Comparison of ENCODE assay signal across 14 mouse cellular contexts in the genomic region with DNA sequence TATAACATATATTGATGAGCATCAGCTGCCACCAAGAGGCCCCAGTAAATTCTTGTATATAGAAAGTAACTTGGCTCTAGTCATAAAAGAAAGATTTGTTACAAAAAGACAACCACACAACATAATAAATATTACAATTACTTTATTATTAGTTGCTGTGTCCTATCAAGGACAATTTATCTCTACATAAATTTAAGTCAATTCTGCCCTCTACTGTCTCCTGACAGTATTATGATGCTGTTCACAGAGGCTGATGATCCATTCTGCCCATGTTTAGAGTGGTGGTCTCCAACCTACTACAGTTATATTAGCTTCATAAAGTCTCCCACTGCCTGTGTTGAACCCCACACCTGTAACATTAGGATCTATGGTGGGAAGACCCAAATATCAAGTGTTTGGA. TPM values are rescaled to one million over a fixed set of nuclear protein-coding genes. Genes with fewer than 3 reads are reported as not detected.
DNase-seq lines count a peak whose midpoint lies in the region; ATAC-seq and TF ChIP-seq lines count a peak whose summit lies in the region.
"Had no signal": no experiment of that assay in that cellular context is flagged by ENCODE, and none has a peak within 500 bp of the region (broad histone marks: within the 10 kb centered on the region; RNA-seq: fewer than 3 reads in every experiment).

No protein-coding gene starts in this region.

- peak; percentile 65 for DNase-seq in forebrain, embryonic 14.5 days (ENCODE audit: low spot score)
- peak; percentile 44 for DNase-seq in limb, embryonic 14.5 days (ENCODE audit: low spot score)
- DNase-seq in limb, embryonic 10.5 days (ENCODE audit: low spot score), result no peak
- no peak for DNase-seq in CH12.LX (ENCODE audit: extremely low read depth)
- DNase-seq in right cerebral cortex, adult 2 months (ENCODE audit: low spot score in 2 of 2), result no peak
- DNase-seq: adrenal gland, postnatal 25 days; cerebellum, adult 11 months; gastrocnemius, postnatal 14 days; right cerebral cortex, postnatal 4 days; thymus, postnatal 25 days had no signal

- H3K9ac ChIP-seq in forebrain, embryonic 14.5 days (ENCODE audit: low read length), result no peak overlapping the region
- no peak overlapping the region for H3K9ac ChIP-seq in forebrain, embryonic 13.5 days
- H3K9ac ChIP-seq in limb, embryonic 14.5 days (ENCODE audit: low read depth, low read length, severe bottlenecking), result no peak overlapping the region
- no peak overlapping the region for H3K9ac ChIP-seq in CH12.LX (ENCODE audit: insufficient read depth, low read depth)
- H3K9ac ChIP-seq: heart, embryonic 12.5 days; hindbrain, embryonic 15.5 days had no signal

- TF ChIP-seq CTCF in CH12.LX (conservative IDR thresholded peaks at IDR 0.05 in 1 of 2, IDR thresholded peaks at IDR 0.05 in 1 of 2; ENCODE audit: low read depth in 2 of 2, low read length in 2 of 2), result peak in 1 of 2 experiments; percentile 64; a peak in 2 of 4 replicates

- H3K9me3 ChIP-seq in forebrain, embryonic 14.5 days (replicated peaks; ENCODE audit: control insufficient read depth, low read length), result no peaks in the 10 kb centered on the region
- no peaks in the 10 kb centered on the region for H3K9me3 ChIP-seq in forebrain, embryonic 13.5 days (replicated peaks)
- H3K9me3 ChIP-seq in limb, embryonic 14.5 days (ENCODE audit: control insufficient read depth, low read length), result no peaks in the 10 kb centered on the region; the same call in 1 of the 2 replicates
- H3K9me3 ChIP-seq in limb, embryonic 10.5 days (replicated peaks), result no peaks in the 10 kb centered on the region
- H3K9me3 ChIP-seq in CH12.LX (replicated peaks; ENCODE audit: low read length), result no peaks in the 10 kb centered on the region
- H3K9me3 ChIP-seq: heart, embryonic 12.5 days; hindbrain, embryonic 15.5 days had no signal

- H3K4me2 ChIP-seq in forebrain, embryonic 14.5 days (ENCODE audit: low read length), result no peak overlapping the region
- no peak overlapping the region for H3K4me2 ChIP-seq in forebrain, embryonic 13.5 days
- H3K4me2 ChIP-seq in limb, embryonic 14.5 days (replicated peaks; ENCODE audit: low read depth, low read length, severe bottlenecking), result no peak overlapping the region
- no peak overlapping the region for H3K4me2 ChIP-seq in CH12.LX (ENCODE audit: insufficient read depth, low read depth, poor library complexity, severe bottlenecking)
- H3K4me2 ChIP-seq: heart, embryonic 12.5 days; hindbrain, embryonic 15.5 days had no signal

- no peak overlapping the region for H3K4me3 ChIP-seq in forebrain, embryonic 14.5 days (ENCODE audit: low read depth, low read length)
- H3K4me3 ChIP-seq in forebrain, embryonic 13.5 days, result no peak overlapping the region
- H3K4me3 ChIP-seq in limb, embryonic 14.5 days (replicated peaks; ENCODE audit: low read length), result no peak overlapping the region
- no peak overlapping the region for H3K4me3 ChIP-seq in limb, embryonic 10.5 days
- H3K4me3 ChIP-seq in CH12.LX (replicated peaks in 1 of 3; ENCODE audit: low read depth in 2 of 3, low read length in 2 of 3, poor library complexity in 1 of 3), result no peak overlapping the region
- H3K4me3 ChIP-seq: heart, embryonic 12.5 days; hindbrain, embryonic 15.5 days had no signal

- H3K27ac ChIP-seq in forebrain, embryonic 14.5 days (ENCODE audit: low read depth, low read length), result no peak overlapping the region
- no peak overlapping the region for H3K27ac ChIP-seq in forebrain, embryonic 13.5 days
- no peak overlapping the region for H3K27ac ChIP-seq in limb, embryonic 14.5 days (replicated peaks; ENCODE audit: low read depth, low read length)
- no peak overlapping the region for H3K27ac ChIP-seq in limb, embryonic 10.5 days
- H3K27ac ChIP-seq in CH12.LX (ENCODE audit: insufficient read depth, low read depth), result no peak overlapping the region
- H3K27ac ChIP-seq: hindbrain, embryonic 15.5 days had no signal

- no peak for ATAC-seq in forebrain, embryonic 14.5 days
- no peak for ATAC-seq in forebrain, embryonic 13.5 days
- ATAC-seq in limb, embryonic 14.5 days (ENCODE audit: low FRiP score, low read depth), result no peak
- ATAC-seq in erythroid progenitor cell, adult 5-6 weeks (replicated peaks; ENCODE audit: low FRiP score, poor library complexity, severe bottlenecking), result peak; percentile 79

- in situ Hi-C loops in CH12.LX (cut with MboI; ENCODE audit: low pct_ligation_motif_present, low pct_unique_long_range_greater_than_20kb, low sequenced_read_pairs), result loop anchor here (5.0 to 25.0 kb wide), 2 partner anchors 73 to 233 kb away; no protein-coding TSS in a partner anchor

- TF ChIP-seq RAD21 in CH12.LX (IDR thresholded peaks at IDR 0.05; ENCODE audit: low read depth, low read length), result peak; percentile 72

- no peaks in the 10 kb centered on the region for H3K79me2 ChIP-seq in CH12.LX (replicated peaks; ENCODE audit: control insufficient read depth, extremely low read depth, insufficient read depth, poor library complexity, severe bottlenecking)

- no peaks in the 10 kb centered on the region for H3K36me3 ChIP-seq in forebrain, embryonic 14.5 days (ENCODE audit: control insufficient read depth, insufficient read depth, low read length)
- no peaks in the 10 kb centered on the region for H3K36me3 ChIP-seq in forebrain, embryonic 13.5 days (ENCODE audit: poor library complexity, severe bottlenecking)
- no peaks in the 10 kb centered on the region for H3K36me3 ChIP-seq in limb, embryonic 14.5 days (ENCODE audit: control insufficient read depth, insufficient read depth, low read length)
- no peaks in the 10 kb centered on the region for H3K36me3 ChIP-seq in limb, embryonic 10.5 days
- no peaks in the 10 kb centered on the region for H3K36me3 ChIP-seq in CH12.LX (replicated peaks in 1 of 2; ENCODE audit: control insufficient read depth in 1 of 2, insufficient read depth in 1 of 2, low read length in 1 of 2)
- H3K36me3 ChIP-seq: heart, embryonic 12.5 days; hindbrain, embryonic 15.5 days had no signal

- no peaks in the 10 kb centered on the region for H3K27me3 ChIP-seq in forebrain, embryonic 14.5 days (replicated peaks; ENCODE audit: control insufficient read depth, insufficient read depth, low read length)
- no peaks in the 10 kb centered on the region for H3K27me3 ChIP-seq in forebrain, embryonic 13.5 days
- H3K27me3 ChIP-seq in limb, embryonic 14.5 days (ENCODE audit: control insufficient read depth, insufficient read depth, low read length), result no peaks in the 10 kb centered on the region
- no peaks in the 10 kb centered on the region for H3K27me3 ChIP-seq in limb, embryonic 10.5 days (ENCODE audit: low read depth, poor library complexity, severe bottlenecking)
- peaks cover 2% of the 10 kb centered on the region for H3K27me3 ChIP-seq in CH12.LX (replicated peaks)
- H3K27me3 ChIP-seq: heart, embryonic 12.5 days; hindbrain, embryonic 15.5 days had no signal

- TF ChIP-seq POLR2A in limb, embryonic 14.5 days (IDR thresholded peaks at IDR 0.05; ENCODE audit: borderline replicate concordance, extremely low read depth, insufficient read depth, insufficient read length), result no peak
- TF ChIP-seq POLR2A in CH12.LX (IDR thresholded peaks at IDR 0.05; ENCODE audit: low read depth, low read length), result no peak

- dilution Hi-C loops in CH12.LX (cut with MboI; ENCODE audit: extremely low pct_ligation_motif_present, extremely low pct_unique_long_range_greater_than_20kb, low sequenced_read_pairs), result no loop called here

- no peak for TF ChIP-seq EP300 in CH12.LX (IDR thresholded peaks at IDR 0.05; ENCODE audit: low read length)

- no peaks in the 10 kb centered on the region for H3K4me1 ChIP-seq in forebrain, embryonic 14.5 days (ENCODE audit: control insufficient read depth, insufficient read depth, low read length)
- H3K4me1 ChIP-seq in forebrain, embryonic 13.5 days, result no peaks in the 10 kb centered on the region
- no peaks in the 10 kb centered on the region for H3K4me1 ChIP-seq in limb, embryonic 14.5 days (ENCODE audit: control insufficient read depth, insufficient read depth, low read length)
- no peaks in the 10 kb centered on the region for H3K4me1 ChIP-seq in limb, embryonic 10.5 days
- H3K4me1 ChIP-seq in CH12.LX (ENCODE audit: control insufficient read depth in 1 of 2, insufficient read depth in 2 of 2), result no peaks in the 10 kb centered on the region
- H3K4me1 ChIP-seq: hindbrain, embryonic 15.5 days had no signal

RNA-seq across cellular contexts. Expression of gene Sptb, which starts 10.2 kb away (rescaled TPM):
- polyA plus RNA-seq in forebrain, embryonic 14.5 days (2014; fragmentation: Nextera tagmentation; extraction: Ambion mirVana), result 0.90 and 2.0 TPM in 2 replicates
- polyA plus RNA-seq in forebrain, embryonic 13.5 days (2015; fragmentation: Nextera tagmentation; extraction: Ambion mirVana), result 0.39 and 0.67 TPM in 2 replicates
- 1.3 and 1.5 TPM in 2 replicates for polyA plus RNA-seq in limb, embryonic 14.5 days (2012; rRNA removed)
- polyA plus RNA-seq in limb, embryonic 14.5 days (2014; fragmentation: Nextera tagmentation; extraction: Ambion mirVana), result 1.3 TPM in 2 replicates
- 3.7 and 4.2 TPM in 2 replicates for polyA plus RNA-seq in limb, embryonic 10.5 days (2016; fragmentation: Nextera tagmentation; extraction: Ambion mirVana)
- 0.04 and 0.08 TPM in 2 replicates for total RNA-seq in CH12.LX (2012; rRNA removed)
- total RNA-seq in CH12.LX (2014; rRNA removed), result 0.01 and 0.03 TPM in 2 replicates
- polyA plus RNA-seq in CH12.LX (2012; ENCODE audit: insufficient read length, low read depth), result 0.04 and 0.08 TPM in 2 replicates
- total RNA-seq in erythroid progenitor cell, adult 5-6 weeks (2015; ENCODE audit: low replicate concordance), result 651 and 669 TPM in 2 replicates
- 1,485 and 1,588 TPM in 2 replicates for total RNA-seq in erythroid progenitor cell, adult 5-6 weeks (2017; ENCODE audit: low replicate concordance)

RNA-seq across cellular contexts. Expression of gene Churc1, which starts 44.8 kb away (rescaled TPM):
- 96.0 and 114 TPM in 2 replicates for polyA plus RNA-seq in forebrain, embryonic 14.5 days (2014; fragmentation: Nextera tagmentation; extraction: Ambion mirVana)
- polyA plus RNA-seq in forebrain, embryonic 13.5 days (2015; fragmentation: Nextera tagmentation; extraction: Ambion mirVana), result 116 and 119 TPM in 2 replicates
- polyA plus RNA-seq in limb, embryonic 14.5 days (2012; rRNA removed), result 43.6 and 47.4 TPM in 2 replicates
- 93.1 and 104 TPM in 2 replicates for polyA plus RNA-seq in limb, embryonic 14.5 days (2014; fragmentation: Nextera tagmentation; extraction: Ambion mirVana)
- 107 and 118 TPM in 2 replicates for polyA plus RNA-seq in limb, embryonic 10.5 days (2016; fragmentation: Nextera tagmentation; extraction: Ambion mirVana)
- total RNA-seq in CH12.LX (2012; rRNA removed), result 87.1 and 92.0 TPM in 2 replicates
- 139 and 160 TPM in 2 replicates for total RNA-seq in CH12.LX (2014; rRNA removed)
- 48.9 and 52.0 TPM in 2 replicates for polyA plus RNA-seq in CH12.LX (2012; ENCODE audit: insufficient read length, low read depth)
- 28.5 and 66.0 TPM in 2 replicates for total RNA-seq in erythroid progenitor cell, adult 5-6 weeks (2015; ENCODE audit: low replicate concordance)
- 24.4 and 42.7 TPM in 2 replicates for total RNA-seq in erythroid progenitor cell, adult 5-6 weeks (2017; ENCODE audit: low replicate concordance)

RNA-seq across cellular contexts. Expression of gene Fntb, which starts 44.8 kb away (rescaled TPM):
- polyA plus RNA-seq in forebrain, embryonic 14.5 days (2014; fragmentation: Nextera tagmentation; extraction: Ambion mirVana), result 38.2 and 39.0 TPM in 2 replicates
- 30.1 and 32.9 TPM in 2 replicates for polyA plus RNA-seq in forebrain, embryonic 13.5 days (2015; fragmentation: Nextera tagmentation; extraction: Ambion mirVana)
- 42.9 and 50.9 TPM in 2 replicates for polyA plus RNA-seq in limb, embryonic 14.5 days (2012; rRNA removed)
- polyA plus RNA-seq in limb, embryonic 14.5 days (2014; fragmentation: Nextera tagmentation; extraction: Ambion mirVana), result 47.6 and 51.5 TPM in 2 replicates
- 43.1 and 48.2 TPM in 2 replicates for polyA plus RNA-seq in limb, embryonic 10.5 days (2016; fragmentation: Nextera tagmentation; extraction: Ambion mirVana)
- 8.8 and 9.2 TPM in 2 replicates for total RNA-seq in CH12.LX (2012; rRNA removed)
- 4.8 and 5.6 TPM in 2 replicates for total RNA-seq in CH12.LX (2014; rRNA removed)
- 19.5 and 25.3 TPM in 2 replicates for polyA plus RNA-seq in CH12.LX (2012; ENCODE audit: insufficient read length, low read depth)
- 51.9 and 77.1 TPM in 2 replicates for total RNA-seq in erythroid progenitor cell, adult 5-6 weeks (2015; ENCODE audit: low replicate concordance)
- 21.3 and 47.2 TPM in 2 replicates for total RNA-seq in erythroid progenitor cell, adult 5-6 weeks (2017; ENCODE audit: low replicate concordance)

Comparison
In these comparisons a context has a peak if more than half of its experiments do, and no peak if none do; other contexts are left out.
1. DNase-seq: peak in forebrain, embryonic 14.5 days (single experiment) and limb, embryonic 14.5 days (single experiment); none in limb, embryonic 10.5 days (single experiment), CH12.LX (single experiment) and right cerebral cortex, adult 2 months (0 of 2).